Mouse (Mus musculus) myocyte (in vitro differentiated cells): ENCODE results near the gene Tex46.

Source experiments
- CEBPB ChIP-seq: IDR thresholded peaks from 2 replicates; pipeline ENCODE4 v1.6.1; 2011; ENCODE audit warnings: mild to moderate bottlenecking, moderate library complexity; ENCODE audit not compliant: poor library complexity, insufficient read depth, severe bottlenecking
- MAX ChIP-seq: IDR thresholded peaks from one replicate; pipeline ENCODE4 v1.6.1; 2011; ENCODE audit warnings: low read depth, mild to moderate bottlenecking, control low read depth
- MYOD1 ChIP-seq, 3 experiments: IDR thresholded peaks; one replicate each; pipeline ENCODE4 v1.6.1; 2011; ENCODE audit warnings: control low read depth in 2 of 3, low read depth in 2 of 3, mild to moderate bottlenecking in 2 of 3, moderate library complexity in 1 of 3; ENCODE audit not compliant: insufficient read length in 2 of 3, control insufficient read depth in 1 of 3
- POLR2A ChIP-seq: IDR thresholded peaks from one replicate; pipeline ENCODE4 v1.6.1; 2011; ENCODE audit warnings: low read depth, mild to moderate bottlenecking, control low read depth, moderate library complexity; ENCODE audit not compliant: insufficient read length
- POLR2AphosphoS2 ChIP-seq: IDR thresholded peaks from one replicate; pipeline ENCODE4 v1.6.1; 2011; ENCODE audit warnings: low read depth, control low read depth; ENCODE audit not compliant: insufficient read length
- REST ChIP-seq: IDR thresholded peaks from one replicate; pipeline ENCODE4 v1.6.1; 2011; ENCODE audit warnings: mild to moderate bottlenecking, control low read depth, moderate library complexity; ENCODE audit not compliant: insufficient read depth, insufficient read length
- SRF ChIP-seq: IDR thresholded peaks from one replicate; pipeline ENCODE4 v1.6.1; 2011; ENCODE audit warnings: low read depth; ENCODE audit not compliant: control insufficient read depth, insufficient read length
- TCF12 ChIP-seq: IDR thresholded peaks from one replicate; pipeline ENCODE4 v1.6.1; 2011; ENCODE audit warnings: mild to moderate bottlenecking, control low read depth; ENCODE audit not compliant: poor library complexity, insufficient read depth, severe bottlenecking
- TCF3 ChIP-seq: IDR thresholded peaks from one replicate; pipeline ENCODE4 v1.6.1; 2011; ENCODE audit warnings: low read depth, control low read depth; ENCODE audit not compliant: insufficient read length
- USF1 ChIP-seq: IDR thresholded peaks from one replicate; pipeline ENCODE4 v1.6.1; 2011; ENCODE audit warnings: low read depth, mild to moderate bottlenecking, control low read depth, moderate library complexity

- TF ChIP-seq POLR2A, result no peak
- no peak for TF ChIP-seq USF1
- TF ChIP-seq MYOD1 (IDR thresholded peaks at IDR 0.05; ENCODE audit: control insufficient read depth in 1 of 3, insufficient read length in 2 of 3, low read depth in 2 of 3), result no peak
- TF ChIP-seq MAX, result no peak
- TF ChIP-seq SRF, result no peak
- TF ChIP-seq REST, result no peak
- TF ChIP-seq TCF3, result no peak
- TF ChIP-seq CEBPB, result no peak
- TF ChIP-seq POLR2AphosphoS2, result no peak
- no peak for TF ChIP-seq TCF12
These were observed 47.7 kb downstream of the Tex46 start for GRCm38 (mm10) chr4:136657914-136658313.
